Mouse (Mus musculus) testis, adult 2 months (tissue): ENCODE measurements at regions not wholly inside any gene's neighbourhood (a gene's known extent, or its start where the extent isn't known, plus 50 kb on each side); places are given as distances from the start of the nearest gene placed in this dataset.

ENCODE experiments used
- H3K27ac ChIP-seq: fragments of 200-500 bp; 2 replicates; pipeline ENCODE4 v1.5.1; 2012; ENCODE audit warnings: low read depth, low read length; ENCODE audit not compliant: control insufficient read depth, insufficient read depth
- H3K27me3 ChIP-seq: fragments of 200-500 bp; 2 replicates; pipeline ENCODE4 v1.6.1; 2012; ENCODE audit warnings: mild to moderate bottlenecking, low read length, moderate library complexity; ENCODE audit not compliant: control insufficient read depth, insufficient read depth
- H3K36me3 ChIP-seq: fragments of 200-500 bp; 2 replicates; pipeline ENCODE4 v1.6.1; 2012; ENCODE audit warnings: mild to moderate bottlenecking, low read length; ENCODE audit not compliant: control insufficient read depth, insufficient read depth
- H3K4me1 ChIP-seq: fragments of 200-500 bp; 2 replicates; pipeline ENCODE4 v1.6.1; 2012; ENCODE audit warnings: low read length; ENCODE audit not compliant: control insufficient read depth, insufficient read depth
- H3K4me3 ChIP-seq: fragments of 200-500 bp; 2 replicates; pipeline ENCODE4 v1.5.1; 2012; ENCODE audit warnings: low read depth, mild to moderate bottlenecking, low read length, moderate library complexity, mixed read lengths; ENCODE audit not compliant: control insufficient read depth
- CTCF ChIP-seq: fragments of 200-500 bp; IDR thresholded peaks from 2 replicates; pipeline ENCODE4 v1.5.1; 2012; ENCODE audit warnings: low read depth, mild to moderate bottlenecking, inconsistent platforms, low read length, moderate library complexity; ENCODE audit not compliant: control insufficient read depth, insufficient read depth, insufficient replicate concordance
- POLR2A ChIP-seq: fragments of 200-500 bp; IDR thresholded peaks from 2 replicates; pipeline ENCODE4 v1.6.1; 2012; ENCODE audit warnings: low read depth, mild to moderate bottlenecking, inconsistent platforms, low read length, moderate library complexity; ENCODE audit not compliant: control insufficient read depth

- Histone ChIP-seq H3K27ac (no peak overlapping the region), H3K4me1 (no peaks in the 10 kb centered on the region), H3K36me3 (no peaks in the 10 kb centered on the region), H3K27me3 (no peaks in the 10 kb centered on the region), H3K4me3 (no peak overlapping the region)
- TF ChIP-seq CTCF (no peak), POLR2A (no peak)
Measured at GRCm38 (mm10) chr12:26758657-26759325, 289.8 kb downstream of the Cmpk2 start.

GRCm38 (mm10) chr12:26756284-26756683 is 287.3 kb downstream of the Cmpk2 start:
- Histone ChIP-seq H3K27ac (no peak overlapping the region), H3K27me3 (no peaks in the 10 kb centered on the region), H3K4me3 (peak overlapping the region; percentile 5; the same call in 1 of the 2 replicates), H3K36me3 (no peaks in the 10 kb centered on the region), H3K4me1 (no peaks in the 10 kb centered on the region)
- TF ChIP-seq POLR2A (no peak), CTCF (no peak)

- H3K36me3 ChIP-seq = no peaks in the 10 kb centered on the region
- H3K27me3 ChIP-seq = no peaks in the 10 kb centered on the region
- no peak overlapping the region for H3K27ac ChIP-seq
- no peak overlapping the region for H3K4me3 ChIP-seq
- no peaks in the 10 kb centered on the region for H3K4me1 ChIP-seq
- TF ChIP-seq POLR2A (no peak), CTCF (no peak)
Measured at GRCm38 (mm10) chr12:26754611-26755010, 285.6 kb downstream of the Cmpk2 start.

GRCm38 (mm10) chr12:26734558-26734897 is 265.5 kb downstream of the Cmpk2 start:
- H3K27me3 ChIP-seq = no peaks in the 10 kb centered on the region

GRCm38 (mm10) chr12:26733822-26734557 is 265.0 kb downstream of the Cmpk2 start:
- TF ChIP-seq CTCF (no peak), POLR2A (no peak)
- H3K4me1 ChIP-seq = no peaks in the 10 kb centered on the region
- H3K4me3 ChIP-seq = no peak overlapping the region
- no peak overlapping the region for H3K27ac ChIP-seq
- H3K27me3 ChIP-seq = no peaks in the 10 kb centered on the region
- H3K36me3 ChIP-seq = no peaks in the 10 kb centered on the region

More at GRCm38 (mm10) chr12:26734558-26734897, 265.5 kb downstream of the Cmpk2 start:
- H3K4me1 ChIP-seq = no peaks in the 10 kb centered on the region
- H3K27ac ChIP-seq = no peak overlapping the region
- no peak overlapping the region for H3K4me3 ChIP-seq
- no peak for TF ChIP-seq POLR2A
- TF ChIP-seq CTCF = no peak
- H3K36me3 ChIP-seq = no peaks in the 10 kb centered on the region

- no peak for TF ChIP-seq POLR2A
- TF ChIP-seq CTCF = no peak
Measured at GRCm38 (mm10) chr12:26723399-26723798, 254.4 kb downstream of the Cmpk2 start.

GRCm38 (mm10) chr12:26698838-26699237 is 229.8 kb downstream of the Cmpk2 start:
- TF ChIP-seq CTCF (no peak), POLR2A (no peak)
- Histone ChIP-seq H3K27me3 (no peaks in the 10 kb centered on the region), H3K4me3 (no peak overlapping the region), H3K27ac (no peak overlapping the region), H3K36me3 (no peaks in the 10 kb centered on the region), H3K4me1 (no peaks in the 10 kb centered on the region)

More at GRCm38 (mm10) chr12:26723399-26723798, 254.4 kb downstream of the Cmpk2 start:
- no peak overlapping the region for H3K27ac ChIP-seq
- H3K4me1 ChIP-seq = no peaks in the 10 kb centered on the region
- H3K27me3 ChIP-seq = no peaks in the 10 kb centered on the region
- no peaks in the 10 kb centered on the region for H3K36me3 ChIP-seq
- no peak overlapping the region for H3K4me3 ChIP-seq
